Mouse (Mus musculus): ENCODE data around the gene Trpv6. TPM values are rescaled to one million over a fixed set of nuclear protein-coding genes. Genes with fewer than 3 reads are reported as not detected.
A peak's percentile ranks its signal among the peaks of the same experiment; 100 is the strongest.

The Trpv6 gene
- polyA plus RNA-seq, 1 experiment = 0.09 TPM

- H3K79me3 ChIP-seq (ENCODE audit: low read depth) = no peaks in the 10 kb centered on the region
- H3K79me2 ChIP-seq (ENCODE audit: control insufficient read depth, insufficient read depth) = no peaks in the 10 kb centered on the region
- H3K4me3 ChIP-seq (ENCODE audit: insufficient read depth, poor library complexity, severe bottlenecking) = peak overlapping the region; percentile 48
- no peaks in the 10 kb centered on the region for H3K36me3 ChIP-seq (ENCODE audit: control insufficient read depth, insufficient read depth)
- H3K27me3 ChIP-seq (ENCODE audit: control insufficient read depth, insufficient read depth, insufficient read length) = no peaks in the 10 kb centered on the region
- H3ac ChIP-seq (ENCODE audit: control insufficient read depth, insufficient read length, low read depth) = peak overlapping the region; percentile 36
- TF ChIP-seq MAX (IDR thresholded peaks at IDR 0.05) (no peak), MYOG (IDR thresholded peaks at IDR 0.05; ENCODE audit: control insufficient read depth, extremely low read depth, insufficient read length) (no peak), CEBPB (IDR thresholded peaks at IDR 0.05; ENCODE audit: low read depth) (no peak), CTCF (IDR thresholded peaks at IDR 0.05; ENCODE audit: control insufficient read depth, insufficient read depth, insufficient read length) (no peak), USF1 (IDR thresholded peaks at IDR 0.05; ENCODE audit: low read depth) (no peak), FOSL1 (IDR thresholded peaks at IDR 0.05; ENCODE audit: insufficient read depth, low read length, poor library complexity, severe bottlenecking) (no peak), MYOD1 (IDR thresholded peaks at IDR 0.05; ENCODE audit: control insufficient read depth, insufficient read length, low read depth) (no peak)
Measured at GRCm38 (mm10) chr6:41605794-41606104, 30.5 kb downstream of the Trpv6 start.

GRCm38 (mm10) chr6:41605061-41605793 is 31.0 kb downstream of the Trpv6 start, which contains the start of gene Ephb6:
TSS of gene Ephb6 (plus strand) at chr6:41605482.
- no peaks in the 10 kb centered on the region for H3K36me3 ChIP-seq (ENCODE audit: control insufficient read depth, insufficient read depth)
- no peaks in the 10 kb centered on the region for H3K79me2 ChIP-seq (ENCODE audit: control insufficient read depth, insufficient read depth)
- H3K27me3 ChIP-seq (ENCODE audit: control insufficient read depth, insufficient read depth, insufficient read length) = no peaks in the 10 kb centered on the region
- no peaks in the 10 kb centered on the region for H3K79me3 ChIP-seq (ENCODE audit: low read depth)
- H3ac ChIP-seq (ENCODE audit: control insufficient read depth, insufficient read length, low read depth) = peak within 1 kb of the TSS; percentile 92
- peak within 1 kb of the TSS; percentile 48 for H3K4me3 ChIP-seq (ENCODE audit: insufficient read depth, poor library complexity, severe bottlenecking)
- no peak for TF ChIP-seq MYOD1 (IDR thresholded peaks at IDR 0.05; ENCODE audit: control insufficient read depth, insufficient read length, low read depth)
- no peak for TF ChIP-seq USF1 (IDR thresholded peaks at IDR 0.05; ENCODE audit: low read depth)
- no peak for TF ChIP-seq MYOG (IDR thresholded peaks at IDR 0.05; ENCODE audit: control insufficient read depth, extremely low read depth, insufficient read length)
- TF ChIP-seq CTCF (IDR thresholded peaks at IDR 0.05; ENCODE audit: control insufficient read depth, insufficient read depth, insufficient read length) = no peak
- TF ChIP-seq CEBPB (IDR thresholded peaks at IDR 0.05; ENCODE audit: low read depth) = no peak
- TF ChIP-seq MAX (IDR thresholded peaks at IDR 0.05) = no peak
- no peak for TF ChIP-seq FOSL1 (IDR thresholded peaks at IDR 0.05; ENCODE audit: insufficient read depth, low read length, poor library complexity, severe bottlenecking)

GRCm38 (mm10) chr6:41604401-41605050 is 31.7 kb downstream of the Trpv6 start:
- no peaks in the 10 kb centered on the region for H3K36me3 ChIP-seq (ENCODE audit: control insufficient read depth, insufficient read depth)
- TF ChIP-seq CTCF (IDR thresholded peaks at IDR 0.05; ENCODE audit: control insufficient read depth, insufficient read depth, insufficient read length) (peak; percentile 47), FOSL1 (IDR thresholded peaks at IDR 0.05; ENCODE audit: insufficient read depth, low read length, poor library complexity, severe bottlenecking) (no peak)

GRCm38 (mm10) chr6:41582189-41582588 is 54.0 kb downstream of the Trpv6 start:
- no peak overlapping the region for H3K4me3 ChIP-seq (ENCODE audit: insufficient read depth, poor library complexity, severe bottlenecking)
- no peaks in the 10 kb centered on the region for H3K27me3 ChIP-seq (ENCODE audit: control insufficient read depth, insufficient read depth, insufficient read length)
- no peak for TF ChIP-seq FOSL1 (IDR thresholded peaks at IDR 0.05; ENCODE audit: insufficient read depth, low read length, poor library complexity, severe bottlenecking)
- no peak for TF ChIP-seq MYOD1 (IDR thresholded peaks at IDR 0.05; ENCODE audit: control insufficient read depth, insufficient read length, low read depth)
- no peak for TF ChIP-seq CTCF (IDR thresholded peaks at IDR 0.05; ENCODE audit: control insufficient read depth, insufficient read depth, insufficient read length)
- TF ChIP-seq MAX (IDR thresholded peaks at IDR 0.05) = no peak
- no peak for TF ChIP-seq MYOG (IDR thresholded peaks at IDR 0.05; ENCODE audit: control insufficient read depth, extremely low read depth, insufficient read length)
- TF ChIP-seq CEBPB (IDR thresholded peaks at IDR 0.05; ENCODE audit: low read depth) = peak; percentile 17
- H3ac ChIP-seq (ENCODE audit: control insufficient read depth, insufficient read length, low read depth) = no peak overlapping the region
- no peaks in the 10 kb centered on the region for H3K36me3 ChIP-seq (ENCODE audit: control insufficient read depth, insufficient read depth)
- H3K79me2 ChIP-seq (ENCODE audit: control insufficient read depth, insufficient read depth) = no peaks in the 10 kb centered on the region
- no peaks in the 10 kb centered on the region for H3K79me3 ChIP-seq (ENCODE audit: low read depth)

More at GRCm38 (mm10) chr6:41604401-41605050, 31.7 kb downstream of the Trpv6 start:
- no peaks in the 10 kb centered on the region for H3K27me3 ChIP-seq (ENCODE audit: control insufficient read depth, insufficient read depth, insufficient read length)
- no peaks in the 10 kb centered on the region for H3K79me2 ChIP-seq (ENCODE audit: control insufficient read depth, insufficient read depth)
- no peaks in the 10 kb centered on the region for H3K79me3 ChIP-seq (ENCODE audit: low read depth)
- peak overlapping the region; percentile 48 for H3K4me3 ChIP-seq (ENCODE audit: insufficient read depth, poor library complexity, severe bottlenecking)
- peak overlapping the region; percentile 59 for H3ac ChIP-seq (ENCODE audit: control insufficient read depth, insufficient read length, low read depth)

- Histone ChIP-seq H3ac (ENCODE audit: control insufficient read depth, insufficient read length, low read depth) (no peak overlapping the region), H3K36me3 (ENCODE audit: control insufficient read depth, insufficient read depth) (no peaks in the 10 kb centered on the region), H3K79me3 (ENCODE audit: low read depth) (no peaks in the 10 kb centered on the region), H3K79me2 (ENCODE audit: control insufficient read depth, insufficient read depth) (no peaks in the 10 kb centered on the region), H3K4me3 (ENCODE audit: insufficient read depth, poor library complexity, severe bottlenecking) (no peak overlapping the region), H3K27me3 (ENCODE audit: control insufficient read depth, insufficient read depth, insufficient read length) (no peaks in the 10 kb centered on the region)
- no peak for TF ChIP-seq FOSL1 (IDR thresholded peaks at IDR 0.05; ENCODE audit: insufficient read depth, low read length, poor library complexity, severe bottlenecking)
- no peak for TF ChIP-seq CEBPB (IDR thresholded peaks at IDR 0.05; ENCODE audit: low read depth)
- no peak for TF ChIP-seq CTCF (IDR thresholded peaks at IDR 0.05; ENCODE audit: control insufficient read depth, insufficient read depth, insufficient read length)
- TF ChIP-seq USF1 (IDR thresholded peaks at IDR 0.05; ENCODE audit: low read depth) = no peak
- TF ChIP-seq MAX (IDR thresholded peaks at IDR 0.05) = no peak
- no peak for TF ChIP-seq MYOD1 (IDR thresholded peaks at IDR 0.05; ENCODE audit: control insufficient read depth, insufficient read length, low read depth)
- TF ChIP-seq MYOG (IDR thresholded peaks at IDR 0.05; ENCODE audit: control insufficient read depth, extremely low read depth, insufficient read length) = no peak
Measured at GRCm38 (mm10) chr6:41581295-41581694, 54.9 kb downstream of the Trpv6 start.
